Mouse (Mus musculus): ENCODE results near the gene Zkscan4. TPM values are rescaled to one million over a fixed set of nuclear protein-coding genes. Genes with fewer than 3 reads are reported as not detected.
A peak's percentile ranks its signal among the peaks of the same experiment; 100 is the strongest.

Gene Zkscan4
- total RNA-seq, 2 experiments from 2014 or later = 1.7 to 2.4 TPM

DNA sequence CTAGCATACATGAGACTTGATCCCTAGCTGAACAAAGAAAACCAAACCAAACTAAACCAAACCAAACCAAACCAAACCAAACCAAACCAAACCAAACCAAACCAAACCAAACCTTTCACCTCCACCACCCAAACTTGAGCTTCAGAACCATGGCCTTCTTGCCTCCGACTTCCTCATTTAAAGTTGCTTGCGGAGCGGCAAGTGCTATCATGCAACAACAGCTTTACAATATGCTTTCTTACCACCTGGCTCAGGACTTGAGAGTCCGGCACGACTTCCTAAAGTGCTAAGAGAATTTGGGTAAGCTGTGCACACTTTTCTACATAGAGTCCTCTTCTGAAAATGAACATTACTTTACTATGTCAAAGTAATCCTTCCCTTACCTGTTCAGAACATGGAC, 23.6 kb downstream of the Zkscan4 start:
- intact Hi-C loops (cut with DNase I) = no loop called here

DNA sequence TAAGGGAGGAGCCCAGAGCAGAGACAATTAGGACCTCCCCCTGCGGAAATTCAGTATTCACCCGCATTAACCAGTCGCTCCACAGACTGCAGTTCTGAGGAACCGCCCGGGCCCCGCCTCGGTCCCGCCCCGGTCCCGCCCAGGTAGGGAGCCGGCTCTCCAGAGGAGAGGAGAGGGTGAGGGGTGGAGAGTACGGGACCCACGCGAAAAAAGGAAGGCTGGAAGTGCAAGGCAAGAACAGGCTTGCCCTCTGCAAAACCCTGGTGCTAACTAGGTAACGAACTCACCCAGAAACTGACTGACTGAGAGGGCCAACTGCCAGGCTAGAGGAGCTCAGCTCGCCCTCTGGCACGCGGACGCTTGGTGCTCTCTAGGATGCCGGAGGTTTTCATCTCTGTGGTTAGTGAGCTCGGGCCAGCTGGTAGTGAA, 27.5 kb downstream of the Zkscan4 start:
- intact Hi-C loops (cut with DNase I) = loop anchor here (2.0 to 5.0 kb wide), 4 partner anchors 25 to 99 kb away; partner anchors contain the start of genes Nkapl and Zkscan8

More for the DNA sequence above, 23.6 kb downstream of the Zkscan4 start:
- no peak for DNase-seq

DNA sequence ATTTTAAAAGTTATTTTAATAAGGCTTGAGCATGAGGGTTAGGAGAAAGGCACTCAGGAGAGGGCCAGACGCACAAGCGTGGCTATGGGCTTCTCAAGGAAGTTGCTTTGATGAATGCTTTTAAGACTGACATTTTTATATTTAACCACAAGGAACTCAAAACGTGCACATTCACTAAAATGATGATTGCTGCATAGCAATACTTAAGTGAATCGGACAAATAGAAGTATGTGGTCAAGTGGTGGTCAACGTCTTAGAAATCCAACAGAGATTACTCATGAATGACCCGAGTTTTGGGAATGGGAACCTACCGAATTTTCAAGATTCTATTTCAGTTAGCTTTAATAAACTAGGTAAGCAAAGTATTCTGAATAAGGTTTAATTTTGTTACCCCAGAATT, 51.4 kb downstream of the Zkscan4 start:
- DNase-seq = no peak
- intact Hi-C loops (cut with DNase I) = loop anchor here (2.0 to 5.0 kb wide), 4 partner anchors 23 to 167 kb away; partner anchors contain the start of genes Gm10065, Zkscan3, Zkscan4 and Zscan12

More for the DNA sequence above, 27.5 kb downstream of the Zkscan4 start:
- DNase-seq = peak; percentile 83 to 86

DNA sequence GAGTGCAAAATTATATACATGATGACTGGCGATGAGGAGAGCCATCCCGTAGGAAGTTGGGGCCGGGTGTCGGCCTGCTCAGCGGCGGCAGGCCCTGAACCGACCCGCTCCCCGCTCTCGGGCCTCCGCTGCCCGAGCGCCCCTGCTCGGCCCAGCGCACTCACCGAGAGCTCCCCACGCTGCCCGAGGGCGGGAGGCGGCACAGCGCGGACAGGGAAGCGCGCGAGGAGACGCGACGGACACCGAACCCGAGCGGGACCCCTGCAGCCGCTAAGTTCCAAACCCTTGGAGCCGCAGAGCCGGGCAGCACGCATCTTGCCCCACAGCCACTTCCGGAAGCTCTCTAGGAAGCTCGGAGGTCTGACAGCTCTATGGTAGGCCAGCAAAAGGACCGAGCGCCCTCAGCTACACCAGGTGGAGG, 52.1 kb downstream of the Zkscan4 start, which contains the start of gene Zkscan8:
Gene Zkscan8, minus strand, starts transcription at position 340 of the 421 bp plus-strand sequence.
- intact Hi-C loops (cut with DNase I) = loop anchor here (2.0 to 5.0 kb wide), 4 partner anchors 24 to 168 kb away; partner anchors contain the start of genes Gm10065, Zkscan3, Zkscan4 and Zscan12
- peak; percentile 94 for DNase-seq

Small RNA genes within 50 kb of the gene (microRNA-seq; reads per million reads assigned to microRNA genes)
- gene Mir1896 = 0 reads per million in 2 experiments

Other genes with a start within 250 kb of the Zkscan4 start
- not detected for gene Gpx5, start 186.2 kb upstream of the Zkscan4 start, total RNA-seq (2021)
- not detected for gene Gpx6, start 166.8 kb upstream of the Zkscan4 start, total RNA-seq (2021)
- gene Olfr1367, start 132.0 kb upstream of the Zkscan4 start, total RNA-seq (2021) = not detected
- gene Zscan12, start 116.1 kb upstream of the Zkscan4 start, total RNA-seq (2021) = 1 to 10 TPM; 6.3 to 7.1 TPM
- 10 to 100 TPM; 38.9 to 39.0 TPM for gene Zkscan3, start 76.2 kb upstream of the Zkscan4 start, total RNA-seq (2021)
- gene Pgbd1, start 37.8 kb upstream of the Zkscan4 start, total RNA-seq (2021) = under 1 TPM; 0.36 to 0.89 TPM
- 10 to 100 TPM; 20.6 to 22.4 TPM for gene Zscan26, start 25.2 kb upstream of the Zkscan4 start, total RNA-seq (2021)
- gene Nkapl, start 10.4 kb upstream of the Zkscan4 start, total RNA-seq (2021) = under 1 TPM; 0.57 to 0.77 TPM
- not detected for gene Gm10065, start 534 bp downstream of the Zkscan4 start, total RNA-seq (2021)
- 10 to 100 TPM; 26.0 to 28.5 TPM for gene AK157302, start 16.3 kb downstream of the Zkscan4 start, total RNA-seq (2021)
- gene Gm11273, start 22.5 kb downstream of the Zkscan4 start, total RNA-seq (2021) = 100 to 1,000 TPM; 216 to 225 TPM
- 10 to 100 TPM; 13.9 to 18.1 TPM for gene Zkscan8, start 52.2 kb downstream of the Zkscan4 start, total RNA-seq (2021)
- gene Olfr1366, start 63.9 kb downstream of the Zkscan4 start, total RNA-seq (2021) = not detected
- gene Olfr1535, start 81.0 kb downstream of the Zkscan4 start, total RNA-seq (2021) = not detected
- gene Olfr1364, start 102.9 kb downstream of the Zkscan4 start, total RNA-seq (2021) = not detected
- not detected for gene Olfr1362, start 135.1 kb downstream of the Zkscan4 start, total RNA-seq (2021)
- gene Olfr11, start 163.6 kb downstream of the Zkscan4 start, total RNA-seq (2021) = not detected
- not detected for gene Olfr1361, start 184.5 kb downstream of the Zkscan4 start, total RNA-seq (2021)
- not detected for gene Olfr1360, start 198.5 kb downstream of the Zkscan4 start, total RNA-seq (2021)
- gene Olfr1359, start 219.2 kb downstream of the Zkscan4 start, total RNA-seq (2021) = not detected
- gene Hist1h2bl, start 237.2 kb downstream of the Zkscan4 start, total RNA-seq (2021) = 100 to 1,000 TPM; 206 to 220 TPM
- gene Hist1h2ai, start 237.5 kb downstream of the Zkscan4 start, total RNA-seq (2021) = 100 to 1,000 TPM; 201 to 229 TPM
- 100 to 1,000 TPM; 284 to 332 TPM for gene Hist1h3h, start 238.8 kb downstream of the Zkscan4 start, total RNA-seq (2021)
- 10 to 100 TPM; 54.7 to 69.5 TPM for gene Hist1h2bm, start 243.1 kb downstream of the Zkscan4 start, total RNA-seq (2021)

All from heart, postnatal 10 days (tissue).